Mouse (Mus musculus) intestine, embryonic 16.5 days (tissue): ENCODE data around the gene Btbd7. TPM values are rescaled to one million over a fixed set of nuclear protein-coding genes. Genes with fewer than 3 reads are reported as not detected.

Source experiments
- polyA plus RNA-seq: library from polyadenylated mRNA; unstranded; fragments of >200 nt; fragmentation: Nextera tagmentation; extraction: Ambion mirVana; gene quantifications from 2 replicates; pipeline ENCODE4 v1.2.1, GENCODE M21; 2015

The Btbd7 gene
- polyA plus RNA-seq, 1 experiment from 2014 or later: 10.0 TPM

Other genes with a start within 250 kb of the Btbd7 start
- 51.4 and 57.1 TPM in 2 replicates for gene Itpk1, start 173.5 kb downstream of the Btbd7 start, polyA plus RNA-seq
- gene Moap1, start 134.8 kb downstream of the Btbd7 start, polyA plus RNA-seq: 19.3 and 20.2 TPM in 2 replicates
- 16.9 and 17.2 TPM in 2 replicates for gene Tmem251, start 134.7 kb downstream of the Btbd7 start, polyA plus RNA-seq
- gene Gm28051, start 120.7 kb downstream of the Btbd7 start, polyA plus RNA-seq: not detected in 2 replicates
- gene Gon7, start 120.7 kb downstream of the Btbd7 start, polyA plus RNA-seq: 26.7 and 30.0 TPM in 2 replicates
- gene Ubr7, start 120.5 kb downstream of the Btbd7 start, polyA plus RNA-seq: 32.5 and 33.6 TPM in 2 replicates
- 17.7 and 19.0 TPM in 2 replicates for gene Gm20604, start 119.8 kb downstream of the Btbd7 start, polyA plus RNA-seq
- gene Cox8c, start 20.8 kb upstream of the Btbd7 start, polyA plus RNA-seq: not detected in 2 replicates
- gene Unc79, start 70.4 kb upstream of the Btbd7 start, polyA plus RNA-seq: 0.27 and 0.54 TPM in 2 replicates